ENCODE assay signal across 26 mouse cellular contexts in genomic region chr3:18707730-18708129, GRCm38 (mm10).
"Had no signal": no experiment of that assay in that cellular context is flagged by ENCODE, and none has a peak within 500 bp of the region (broad histone marks: within the 10 kb centered on the region; RNA-seq: fewer than 3 reads in every experiment).

No protein-coding gene starts in this region.

- H3K27me3 ChIP-seq: heart, embryonic 13.5 days; heart, embryonic 15.5 days; hindbrain, embryonic 13.5 days; hindbrain, embryonic 15.5 days; kidney, embryonic 15.5 days; limb, embryonic 13.5 days; limb, embryonic 15.5 days; liver, embryonic 12.5 days had no signal

- H3K36me3 ChIP-seq: heart, embryonic 10.5 days; heart, embryonic 13.5 days; heart, embryonic 15.5 days; hindbrain, embryonic 13.5 days; hindbrain, embryonic 15.5 days; kidney, embryonic 15.5 days; limb, embryonic 13.5 days; limb, embryonic 15.5 days; liver, embryonic 12.5 days had no signal

- H3K27ac ChIP-seq: heart, embryonic 10.5 days; heart, embryonic 13.5 days; heart, embryonic 15.5 days; hindbrain, embryonic 13.5 days; hindbrain, embryonic 15.5 days; hindbrain, postnatal 0 days; kidney, embryonic 15.5 days; kidney, postnatal 0 days; limb, embryonic 13.5 days; limb, embryonic 15.5 days; liver, embryonic 12.5 days; liver, embryonic 14.5 days had no signal

- H3K4me3 ChIP-seq: heart, embryonic 10.5 days; heart, embryonic 13.5 days; heart, embryonic 15.5 days; hindbrain, embryonic 13.5 days; hindbrain, embryonic 15.5 days; kidney, embryonic 15.5 days; limb, embryonic 13.5 days; limb, embryonic 15.5 days; liver, embryonic 12.5 days had no signal

- H3K4me1 ChIP-seq: heart, embryonic 10.5 days; heart, embryonic 13.5 days; heart, embryonic 15.5 days; hindbrain, embryonic 13.5 days; hindbrain, embryonic 15.5 days; kidney, embryonic 15.5 days; limb, embryonic 13.5 days; limb, embryonic 15.5 days; liver, embryonic 12.5 days had no signal

- H3K4me2 ChIP-seq: heart, embryonic 13.5 days; heart, embryonic 15.5 days; hindbrain, embryonic 13.5 days; hindbrain, embryonic 15.5 days; kidney, embryonic 15.5 days; limb, embryonic 13.5 days; limb, embryonic 15.5 days; liver, embryonic 12.5 days had no signal

- DNase-seq: gastrocnemius, postnatal 14 days; gastrocnemius, postnatal 36 days; heart, adult 11 months; heart, postnatal 14 days; heart, postnatal 36 days; kidney, adult 11 months; kidney, adult 2 months; kidney, adult 9 months; kidney, postnatal 14 days; kidney, postnatal 36 days; layer of hippocampus, adult 9-11 months; layer of hippocampus, postnatal 36 days; left cerebral cortex, postnatal 4 days had no signal

- H3K9ac ChIP-seq: heart, embryonic 13.5 days; heart, embryonic 15.5 days; hindbrain, embryonic 13.5 days; hindbrain, embryonic 15.5 days; kidney, embryonic 15.5 days; limb, embryonic 13.5 days; limb, embryonic 15.5 days; liver, embryonic 12.5 days; liver, embryonic 14.5 days had no signal

- H3K9me3 ChIP-seq: heart, embryonic 10.5 days; heart, embryonic 13.5 days; heart, embryonic 15.5 days; hindbrain, embryonic 13.5 days; hindbrain, embryonic 15.5 days; kidney, embryonic 15.5 days; limb, embryonic 13.5 days; limb, embryonic 15.5 days; liver, embryonic 12.5 days had no signal

- ATAC-seq: hindbrain, postnatal 0 days; intestine, embryonic 16.5 days; liver, embryonic 12.5 days had no signal
